Mouse (Mus musculus): Measurements from ENCODE around the gene Ttyh1. TPM values are rescaled to one million over a fixed set of nuclear protein-coding genes. Genes with fewer than 3 reads are reported as not detected.
"Not testable (repeated sequence)": the region's sequence is repeated elsewhere in the genome, so short reads cannot be mapped to it uniquely, and the experiment has no call there.

Gene Ttyh1
- polyA plus RNA-seq, 2 experiments from 2014 or later: 0.60 to 0.69 TPM

DNA sequence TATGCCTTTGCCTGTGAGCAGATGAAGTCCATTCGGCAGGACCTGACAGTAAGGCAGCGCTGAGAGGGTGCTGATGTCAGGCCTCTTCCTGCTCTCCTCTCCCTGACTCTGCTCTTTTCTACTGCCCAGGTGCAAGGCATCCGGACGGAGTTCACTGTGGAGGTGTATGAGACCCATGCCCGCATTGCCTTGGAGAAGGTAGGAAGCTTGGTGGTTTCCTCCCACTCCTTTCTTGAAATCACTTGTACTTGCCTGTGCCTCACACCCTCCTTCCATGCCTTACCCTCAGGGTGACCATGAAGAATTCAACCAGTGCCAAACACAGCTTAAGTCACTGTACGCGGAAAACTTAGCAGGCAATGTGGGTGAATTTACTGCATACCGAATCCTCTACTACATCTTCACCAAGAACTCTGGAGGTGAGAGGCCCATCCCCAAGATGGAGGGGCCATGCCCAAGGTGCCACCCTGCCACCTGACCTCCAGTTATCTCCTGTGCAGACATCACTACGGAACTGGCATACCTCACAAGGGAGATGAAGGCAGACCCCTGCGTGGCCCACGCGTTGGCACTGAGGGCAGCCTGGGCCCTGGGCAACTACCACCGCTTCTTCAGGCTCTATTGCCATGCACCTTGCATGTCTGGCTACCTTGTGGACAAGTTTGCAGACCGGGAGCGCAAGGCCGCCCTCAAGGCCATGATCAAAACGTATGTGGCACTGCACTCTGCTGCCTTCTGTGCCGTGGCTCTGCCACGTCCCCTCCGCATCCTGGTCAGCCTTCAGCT, 25.8 kb downstream of the Ttyh1 start:
- no peak for ATAC-seq

DNA sequence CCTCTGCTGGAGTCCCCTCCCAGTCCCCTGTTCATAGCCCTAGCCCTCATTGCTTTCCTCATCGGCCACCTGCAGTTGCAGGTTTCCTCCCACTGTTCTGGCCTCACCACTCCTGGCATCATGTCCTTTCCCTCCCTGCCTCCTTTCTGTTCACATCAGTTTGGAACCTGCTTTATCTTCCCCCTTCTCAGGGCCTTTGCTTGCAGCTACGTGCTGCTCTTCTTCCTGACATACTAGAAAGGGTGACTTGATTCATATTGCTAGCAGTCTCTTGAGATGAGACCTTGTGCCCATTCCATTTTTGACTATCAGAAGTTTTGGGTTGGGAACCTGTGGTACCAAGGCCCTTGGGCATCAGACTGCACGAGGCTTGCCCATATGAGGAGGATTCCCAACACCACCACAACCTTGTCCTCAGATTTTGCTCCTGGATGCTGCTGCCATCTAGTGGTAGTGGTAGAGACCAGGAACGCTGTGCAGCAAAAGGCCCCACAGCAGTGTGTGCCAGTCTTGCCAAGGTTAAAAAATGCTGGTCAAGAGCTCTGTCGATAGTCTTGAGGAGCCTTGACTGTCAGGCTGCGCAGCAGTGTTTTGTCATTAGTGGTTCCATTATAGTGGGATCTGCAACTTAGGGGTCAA, 26.5 kb downstream of the Ttyh1 start:
- no peak for ATAC-seq

DNA sequence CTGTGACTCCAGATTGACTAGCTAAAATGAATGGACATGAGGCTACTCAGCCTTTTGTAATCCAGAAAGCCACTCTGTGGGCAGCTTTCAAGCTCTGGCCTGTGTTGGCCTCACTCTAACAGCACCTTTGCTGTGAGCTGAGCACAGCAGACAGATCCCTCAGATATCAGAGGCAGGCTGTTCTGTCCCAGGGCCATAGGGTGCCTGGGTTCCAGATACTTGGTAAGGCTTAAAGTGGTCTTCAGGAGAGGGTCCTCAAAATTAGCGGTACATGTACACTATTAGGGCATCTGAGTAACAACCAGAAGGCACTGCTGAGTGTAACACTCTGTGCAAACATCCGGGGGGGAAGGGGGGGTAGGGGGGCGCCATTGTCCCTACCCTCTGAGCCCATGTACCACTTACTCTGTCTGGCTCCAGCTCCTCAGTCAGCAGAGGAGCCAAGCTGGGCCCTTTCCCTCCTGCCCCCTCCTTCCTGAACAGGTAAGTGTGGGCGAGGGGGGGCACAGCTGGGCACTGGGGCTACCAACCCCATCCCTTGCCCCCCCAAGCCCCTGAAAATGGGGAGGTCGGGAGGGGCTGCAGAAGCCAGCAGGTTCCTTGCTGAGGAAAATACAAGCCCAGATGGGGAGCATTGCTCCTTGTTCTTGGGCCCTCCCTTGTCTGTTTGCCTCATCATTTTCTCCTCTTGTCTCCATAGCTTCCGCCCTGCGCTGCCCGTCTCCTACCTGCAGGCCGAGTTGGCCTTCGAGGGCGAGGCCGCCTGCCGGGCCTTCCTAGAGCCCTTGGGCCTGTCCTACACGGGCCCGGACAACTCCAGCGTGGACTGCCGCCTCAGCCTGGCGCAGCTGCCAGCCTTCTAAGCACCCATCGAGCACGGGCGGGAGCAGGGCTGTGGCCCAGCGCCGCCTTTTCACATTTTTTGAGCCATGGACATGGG, 27.3 kb downstream of the Ttyh1 start:
- ATAC-seq: no peak

DNA sequence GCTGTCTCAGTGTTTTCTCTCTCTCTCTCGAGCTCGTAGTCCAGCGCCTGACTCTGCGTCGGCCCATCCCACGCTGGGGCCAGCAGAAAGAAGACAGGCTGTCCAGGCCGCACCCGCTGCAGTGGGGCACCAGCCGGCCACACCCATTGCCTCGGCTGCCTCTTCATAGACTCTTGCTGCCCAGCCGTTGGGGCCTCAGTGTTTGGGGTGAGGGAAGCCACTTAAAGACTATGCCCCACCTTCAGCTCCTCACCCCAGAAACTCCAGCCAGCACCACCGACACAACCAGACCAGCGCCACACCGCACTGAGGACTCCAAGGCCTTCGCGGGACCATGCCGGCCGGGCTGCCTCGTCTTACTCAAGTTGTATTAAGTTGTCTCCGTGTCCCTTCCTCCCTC, 28.2 kb downstream of the Ttyh1 start:
- no peak for ATAC-seq

DNA sequence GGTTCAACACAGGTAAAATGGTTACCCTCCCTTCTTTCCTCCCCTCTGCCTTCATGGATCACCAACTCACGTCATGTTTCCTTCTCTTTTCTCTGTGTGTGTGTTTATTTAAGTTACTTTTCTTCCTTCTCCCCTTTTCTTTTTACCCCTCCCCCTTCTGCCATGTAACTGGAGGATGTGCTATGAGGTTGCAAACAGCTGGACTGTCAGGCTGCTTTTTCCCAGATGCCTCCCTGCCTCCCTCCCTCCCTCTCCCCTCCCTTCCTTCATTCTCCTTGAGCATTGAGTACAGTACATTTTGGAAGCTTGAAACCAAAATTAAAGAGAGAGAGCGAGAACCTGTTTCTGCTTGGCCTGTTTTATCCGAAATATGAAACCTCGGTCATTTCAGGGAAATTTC, 28.6 kb downstream of the Ttyh1 start:
- ATAC-seq: no peak

DNA sequence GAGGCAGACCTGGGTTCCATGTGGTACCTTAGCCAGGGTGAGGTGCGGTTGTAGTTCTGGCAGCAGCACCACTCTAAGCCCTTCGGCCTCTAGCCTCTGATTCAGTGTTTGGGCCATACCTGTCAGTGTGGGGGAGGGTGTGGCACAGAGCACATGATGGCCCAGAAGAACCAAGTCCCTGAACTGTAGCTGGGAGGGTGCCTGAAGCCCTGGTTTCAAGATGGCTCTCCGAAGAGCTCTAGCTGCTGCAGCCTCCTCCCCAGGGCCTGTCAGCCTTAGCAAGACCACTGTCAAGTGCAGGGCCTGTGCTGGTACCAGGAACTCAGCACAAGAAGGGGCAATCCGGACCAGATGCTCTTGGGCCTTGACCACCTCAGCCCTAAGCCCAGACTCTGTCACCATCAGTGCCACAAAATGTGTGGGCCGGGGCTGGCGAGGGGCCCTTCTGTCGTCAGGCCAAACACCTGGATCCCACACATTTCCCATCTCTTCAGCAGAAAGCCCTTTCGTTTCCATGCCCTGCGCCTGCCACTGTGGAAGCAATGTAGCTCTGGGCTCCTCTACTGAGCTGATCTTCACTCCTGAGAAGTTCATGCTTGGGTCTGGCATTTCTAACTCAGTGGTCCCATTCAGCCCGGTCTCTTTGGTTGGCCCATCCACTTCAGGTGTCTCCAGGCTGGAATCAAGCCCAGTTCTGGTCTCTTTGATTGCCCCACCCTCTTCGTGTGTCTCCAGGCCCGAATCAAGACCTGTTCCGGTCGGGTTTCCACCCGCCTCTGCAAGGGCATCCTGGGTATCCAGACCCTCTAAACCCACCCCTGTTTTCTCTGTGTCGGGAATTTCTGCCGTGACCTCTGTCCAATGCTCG, 29.4 kb downstream of the Ttyh1 start:
- ATAC-seq: peak; percentile 40

DNA sequence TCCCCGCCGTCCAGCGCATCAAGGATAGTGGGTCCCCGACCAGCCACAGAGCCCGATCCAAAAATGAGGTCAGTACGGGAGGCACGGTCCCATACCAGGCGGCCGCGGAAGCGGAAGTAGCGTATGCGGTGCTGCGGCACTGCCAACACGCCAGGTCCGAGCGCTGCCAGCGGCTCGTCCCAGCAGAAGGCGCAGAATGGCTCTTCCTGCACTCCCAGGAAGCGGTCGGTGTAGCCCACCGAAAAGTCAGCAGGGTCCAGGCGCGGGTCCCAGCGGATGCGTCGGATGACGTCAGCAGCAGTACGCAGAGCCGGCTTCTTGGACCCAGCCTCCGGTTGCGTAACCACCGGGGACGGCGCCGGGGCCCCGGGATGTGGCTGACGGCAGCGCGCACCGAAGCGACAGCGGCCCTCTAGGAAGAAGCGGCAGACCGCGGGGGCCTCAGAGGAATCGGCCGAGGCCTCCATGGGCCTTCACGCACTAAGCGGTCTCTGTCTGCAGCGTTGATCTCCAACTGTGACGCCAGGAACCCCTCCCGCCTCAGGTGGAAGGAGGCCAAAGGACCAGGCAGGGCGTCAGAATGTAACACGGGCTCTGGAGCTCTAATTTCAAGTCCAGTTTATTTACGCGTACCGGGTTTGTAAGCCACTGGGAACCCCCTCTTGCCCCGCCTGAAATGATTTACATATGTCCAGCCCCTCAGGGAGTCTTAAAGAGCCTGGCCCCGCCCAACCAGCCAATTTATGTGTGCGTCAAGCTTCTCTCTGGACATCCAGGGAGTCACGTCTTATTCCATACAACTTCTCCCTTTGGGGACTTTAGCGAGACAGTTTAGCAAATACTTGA, 30.2 kb downstream of the Ttyh1 start:
- ATAC-seq: peak; percentile 71

DNA sequence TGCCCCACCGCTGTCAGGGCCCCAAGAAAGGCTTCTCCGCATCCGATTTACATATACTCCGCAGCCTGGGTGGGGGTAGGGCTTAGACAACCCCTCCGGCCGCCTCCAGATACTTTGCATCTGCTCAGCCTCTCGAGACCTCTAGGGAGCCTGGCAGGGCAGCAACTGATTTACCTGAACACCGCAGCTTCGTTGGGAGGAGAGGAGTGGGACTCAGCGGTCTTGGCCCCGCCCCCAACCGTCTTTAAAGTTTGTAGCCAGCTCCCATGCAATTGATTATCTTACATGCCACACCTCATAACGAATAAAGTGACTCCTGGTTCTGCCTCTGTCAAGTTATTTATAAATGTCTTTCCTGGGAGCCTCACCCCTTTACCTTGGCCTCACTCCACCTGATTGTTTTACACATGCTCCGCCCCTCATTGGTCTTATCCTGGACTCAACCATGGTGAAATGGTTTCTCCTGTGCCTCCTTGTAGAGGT, 30.9 kb downstream of the Ttyh1 start, which contains the start of gene Leng9:
TSS of gene Leng9 (minus strand) at position 316 of the 483 bp plus-strand sequence.
- peak; percentile 35 for ATAC-seq

DNA sequence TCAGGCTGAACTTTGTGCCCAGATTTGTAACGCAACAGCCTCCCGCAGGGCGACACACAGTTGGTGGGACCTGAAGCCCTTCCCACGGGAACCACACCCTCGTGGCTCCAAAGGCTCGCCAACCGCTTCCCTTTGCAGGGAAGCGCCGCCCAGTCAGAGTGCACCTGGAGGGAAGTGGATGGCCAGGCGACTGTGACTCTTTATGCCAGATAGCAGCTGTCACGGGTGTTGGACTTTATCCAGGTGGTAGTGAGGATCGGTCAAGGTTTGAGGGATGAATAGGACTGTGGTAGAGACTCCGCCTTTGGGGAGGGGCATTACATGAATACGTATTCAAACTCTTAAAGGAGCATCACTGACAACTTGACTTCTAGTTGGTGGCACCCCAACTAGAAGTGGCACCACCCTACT, 31.6 kb downstream of the Ttyh1 start:
- ATAC-seq: no peak

DNA sequence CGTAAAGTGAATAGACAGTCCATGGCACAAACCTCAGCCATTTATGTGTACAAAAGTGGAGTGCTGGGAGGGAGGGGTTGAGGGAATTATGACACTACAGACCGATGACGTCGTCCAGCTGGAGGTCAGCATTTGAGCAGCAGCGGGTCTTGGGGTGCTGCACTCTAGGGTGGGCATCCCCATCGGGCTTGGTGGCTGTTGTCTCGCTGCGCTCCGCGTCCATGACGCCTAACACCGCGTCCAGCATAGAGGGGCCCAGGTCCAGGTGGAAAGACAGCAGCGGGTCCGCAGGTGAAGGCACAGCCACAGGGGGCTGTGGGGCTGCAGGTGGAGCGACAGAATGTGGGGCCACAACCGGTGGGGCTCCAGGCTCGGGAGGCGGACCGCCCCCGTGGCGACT, 32.0 kb downstream of the Ttyh1 start:
- ATAC-seq: no peak

DNA sequence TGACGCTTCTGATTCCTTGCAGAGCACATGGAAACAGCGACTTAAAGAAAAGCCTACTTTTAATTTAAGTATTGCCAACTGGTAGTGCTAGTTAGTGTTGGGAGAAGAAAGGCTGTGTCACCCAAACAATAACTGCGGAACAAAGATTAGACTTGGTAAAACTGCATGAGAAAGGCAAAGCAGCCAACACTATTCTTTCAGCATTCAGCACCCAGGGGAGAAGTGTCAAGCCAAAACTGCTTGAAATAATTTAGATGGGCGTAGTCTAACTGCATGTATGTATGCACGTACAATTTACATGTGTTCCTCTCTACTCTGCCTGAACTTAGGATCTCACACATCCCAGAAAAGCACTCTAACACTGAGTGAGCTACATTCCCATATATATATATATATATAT, 35.1 kb downstream of the Ttyh1 start:
- no peak for ATAC-seq

DNA sequence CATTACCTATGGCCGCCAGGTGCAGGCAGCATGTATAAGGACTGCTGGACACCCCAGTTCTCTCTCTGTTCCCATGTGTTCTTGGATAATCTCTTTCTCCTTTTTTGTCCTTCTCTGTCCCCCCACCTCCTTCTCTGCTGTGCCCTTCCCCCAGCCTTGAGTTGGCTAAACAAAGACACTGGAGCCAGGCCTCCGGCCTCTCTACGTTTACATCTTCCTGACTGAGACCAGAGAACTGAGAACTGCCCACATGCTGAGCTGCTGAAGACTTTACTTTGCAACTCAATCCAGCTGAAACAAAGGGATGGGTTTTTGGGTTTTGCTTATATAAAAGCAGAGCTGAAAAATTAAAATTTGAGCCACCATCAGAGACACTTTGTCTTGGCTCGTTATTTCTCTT, 35.8 kb downstream of the Ttyh1 start:
- no peak for ATAC-seq

DNA sequence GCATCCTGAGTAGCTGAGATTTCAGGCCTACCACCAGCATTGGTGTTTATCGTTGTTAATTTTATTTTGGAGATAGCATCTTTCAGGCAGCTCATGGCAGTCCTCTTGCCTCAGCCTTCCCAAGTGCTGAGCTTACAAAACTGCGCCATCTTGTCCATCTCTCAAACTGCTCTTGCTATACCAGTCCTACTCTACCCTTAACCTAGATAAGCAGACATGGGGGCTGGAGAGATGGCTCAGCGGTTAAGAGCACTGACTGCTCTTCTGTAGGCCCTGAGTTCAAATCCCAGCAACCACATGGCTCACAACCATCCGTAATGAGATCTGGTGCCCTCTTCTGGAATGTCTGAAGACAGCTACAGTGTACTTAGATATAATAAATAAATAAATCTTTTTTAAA, 42.4 kb downstream of the Ttyh1 start:
- ATAC-seq: not testable (repeated sequence)

DNA sequence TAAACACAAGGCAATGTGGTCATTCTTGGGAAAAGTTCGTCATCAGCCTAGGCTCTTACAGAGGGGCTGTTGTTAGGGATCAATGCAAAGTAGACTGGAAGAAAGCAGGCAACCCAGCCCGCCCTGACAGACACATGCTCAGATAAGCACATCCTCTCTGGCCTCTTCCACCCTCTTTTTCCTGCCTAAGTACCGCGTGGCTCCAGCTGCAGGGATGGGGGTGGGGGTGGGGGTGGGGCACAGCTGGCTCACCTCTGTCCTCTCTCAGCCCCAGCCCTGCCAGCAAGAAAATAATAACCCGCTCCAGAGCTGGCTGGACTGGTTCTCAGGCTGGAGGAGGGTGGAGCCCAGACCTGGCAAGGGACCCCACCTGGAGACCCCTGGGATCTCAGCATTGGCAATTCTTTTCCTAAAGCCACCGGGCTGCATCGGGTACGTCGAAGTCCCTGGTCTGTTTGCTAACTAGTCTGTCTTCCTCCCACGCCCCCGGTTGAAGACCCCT, 44.4 kb downstream of the Ttyh1 start:
- no peak for ATAC-seq

DNA sequence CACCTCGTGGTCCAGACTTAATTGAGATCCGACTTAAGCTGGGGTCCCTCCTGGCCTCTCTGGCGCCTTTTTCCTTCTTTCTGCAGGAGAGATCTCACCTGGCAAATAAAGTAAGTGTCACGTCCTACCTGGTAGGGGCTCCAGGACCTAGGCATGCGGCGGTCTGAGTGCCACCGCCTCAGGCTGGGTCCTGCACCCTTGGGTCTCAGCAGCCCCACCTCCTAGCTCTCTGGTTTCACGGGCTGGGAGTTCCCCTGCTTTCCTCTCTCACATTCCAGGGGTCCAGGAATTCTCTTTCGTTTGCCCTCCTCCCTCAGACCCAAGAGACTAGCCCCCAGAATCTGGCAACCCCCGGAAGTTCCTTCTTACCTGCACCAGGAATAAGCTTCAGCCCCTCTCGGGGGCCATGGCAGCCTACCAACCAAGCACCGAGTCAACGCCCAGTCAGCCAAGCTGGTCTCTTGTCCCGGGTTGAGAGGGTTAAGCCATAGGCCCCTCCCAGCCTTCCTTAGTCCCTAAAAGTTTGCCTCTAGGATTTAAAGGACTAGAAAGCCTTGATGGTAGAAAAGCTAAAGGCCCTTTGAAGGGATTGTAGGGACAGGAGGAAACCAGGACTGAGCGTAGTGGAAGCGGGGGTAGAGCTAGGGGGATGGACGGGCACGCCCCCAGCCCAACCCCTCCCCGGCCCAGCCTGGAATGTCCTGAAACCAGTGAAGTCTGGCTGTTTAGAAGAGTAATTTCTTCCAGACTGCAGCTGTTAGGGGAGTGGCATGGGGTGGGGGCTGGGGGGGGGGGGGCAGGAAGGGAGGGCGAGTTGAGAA, 45.1 kb downstream of the Ttyh1 start, which contains the start of gene Cdc42ep5:
TSS of gene Cdc42ep5 (minus strand) at position 771 of the 821 bp plus-strand sequence.
- ATAC-seq: no peak

DNA sequence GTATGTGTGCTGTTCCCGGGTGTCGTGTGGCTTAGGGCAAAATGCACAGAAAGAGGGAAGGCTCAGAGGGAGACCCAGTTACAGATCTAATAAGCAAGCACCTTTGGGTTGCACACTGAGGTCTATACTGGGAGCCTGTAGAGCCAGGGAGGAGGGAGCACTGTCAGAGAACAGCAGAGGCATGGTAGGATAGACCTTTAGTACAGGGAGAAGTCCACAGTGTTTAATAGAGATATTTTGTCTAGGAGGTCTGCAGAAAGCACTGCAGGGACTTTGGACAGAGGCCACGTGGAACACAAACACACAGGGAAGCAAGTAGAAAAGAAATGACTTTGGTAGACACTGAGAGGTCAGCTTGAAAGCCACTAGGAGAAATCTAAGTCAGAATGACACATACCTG, 46.1 kb downstream of the Ttyh1 start:
- no peak for ATAC-seq

DNA sequence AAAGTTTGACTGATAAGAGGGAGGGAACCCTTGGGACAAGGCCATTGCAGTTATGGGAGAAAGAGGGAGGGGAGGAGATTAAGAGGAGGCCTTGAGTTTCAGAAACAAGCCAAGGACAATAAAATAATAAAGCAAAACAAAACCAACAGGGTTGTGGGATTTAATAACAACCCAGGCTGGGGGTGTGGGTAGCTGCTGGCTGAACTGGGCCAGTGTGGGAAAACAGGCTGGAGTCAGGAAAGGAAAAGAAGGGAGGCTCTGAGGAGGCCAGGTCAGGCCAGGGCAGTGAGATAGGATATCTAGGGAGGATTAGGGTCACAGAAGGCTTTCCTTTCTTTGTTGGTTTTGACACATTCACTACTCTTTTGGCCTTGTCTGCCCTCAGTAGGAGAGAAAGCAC, 47.9 kb downstream of the Ttyh1 start:
- no peak for ATAC-seq

DNA sequence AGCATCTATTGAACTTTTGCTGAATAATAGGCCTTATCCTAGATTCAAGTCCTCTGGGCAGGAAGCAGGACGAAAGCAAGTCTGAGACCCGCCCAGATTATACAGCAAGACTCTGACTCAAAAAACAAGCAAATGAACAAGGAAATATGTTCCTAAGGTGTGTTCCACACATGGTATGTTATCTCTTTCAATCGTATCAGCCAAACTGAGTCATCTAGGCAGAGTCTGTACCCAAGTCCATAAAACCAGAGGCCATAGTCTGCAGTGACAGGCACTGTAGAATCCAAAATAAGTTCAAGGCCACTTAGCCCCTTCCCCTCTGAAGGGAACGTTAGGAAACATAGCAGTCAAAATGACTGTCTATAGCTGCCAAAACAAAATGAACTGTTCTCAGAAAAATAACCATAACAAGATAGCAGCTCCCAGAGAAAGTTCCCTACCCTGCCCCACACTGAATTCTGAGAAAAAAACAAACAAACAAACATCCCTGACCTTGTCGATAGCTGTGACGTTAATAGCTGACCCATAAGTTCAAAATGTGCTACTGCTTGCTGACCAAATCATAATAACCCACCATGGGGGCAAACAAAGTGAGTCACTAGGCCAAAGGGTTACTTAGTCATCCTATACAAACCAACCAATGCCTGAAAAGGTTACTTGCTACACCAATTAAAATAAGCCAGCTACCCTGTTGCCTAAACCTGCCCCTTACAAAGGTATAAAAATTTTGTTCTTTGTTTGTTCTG, 51.2 kb downstream of the Ttyh1 start:
- no peak for ATAC-seq

DNA sequence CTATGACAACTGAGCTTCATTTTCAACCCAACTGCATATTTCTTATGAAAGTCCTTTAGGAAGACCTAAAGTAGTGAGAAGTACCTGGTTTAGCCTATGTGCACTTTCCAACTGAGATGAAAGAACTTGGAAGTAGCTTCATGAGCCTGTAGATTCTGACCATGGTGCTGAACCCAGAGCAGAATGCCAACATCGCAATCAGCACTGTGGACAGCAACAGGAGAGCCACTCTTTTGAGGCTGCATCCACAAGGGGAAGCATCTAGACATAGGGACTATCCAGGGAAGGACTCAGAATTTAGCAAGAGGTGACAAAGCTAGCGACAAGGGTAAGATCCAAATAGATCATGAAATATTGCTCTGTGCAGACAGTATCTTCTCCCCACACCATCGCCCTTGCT, 59.2 kb downstream of the Ttyh1 start:
- ATAC-seq: no peak
